Mouse (Mus musculus): ENCODE measurements around the gene Helb. TPM values are rescaled to one million over a fixed set of nuclear protein-coding genes. Genes with fewer than 3 reads are reported as not detected.

Gene Helb
- polyA plus RNA-seq, 1 experiment from 2014 or later = 3.8 TPM

DNA sequence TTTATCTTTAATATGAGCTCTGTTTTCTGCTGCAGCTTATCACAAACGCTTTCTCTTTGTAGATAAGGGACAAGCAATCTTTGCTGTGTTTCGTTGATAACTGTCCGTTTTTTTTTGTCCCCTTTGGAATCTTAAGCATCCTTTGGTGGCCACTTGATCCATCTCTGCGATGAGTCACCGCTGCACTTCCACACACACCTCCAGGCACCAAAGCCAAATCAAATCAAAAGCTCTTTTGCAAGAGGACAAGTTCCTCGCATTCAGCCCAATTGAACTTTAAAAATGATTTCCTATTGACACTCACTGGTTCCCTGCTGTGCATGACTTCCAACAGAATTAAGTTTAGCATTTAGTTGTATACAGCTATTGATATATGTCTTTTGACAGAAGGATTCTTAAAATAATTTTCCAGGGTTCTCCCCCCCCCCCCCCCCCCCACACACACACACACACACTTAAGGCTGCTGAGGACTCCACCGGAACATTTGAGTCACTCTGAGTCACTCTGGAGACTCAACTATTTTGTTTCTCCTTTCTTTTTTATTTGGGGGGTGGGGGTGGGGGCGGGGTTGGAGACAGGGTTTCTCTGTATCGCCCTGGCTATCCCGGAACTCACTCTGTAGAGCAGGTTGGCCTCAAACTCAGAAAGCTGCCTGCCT is 52.1 kb downstream of the Helb start:
- no peak overlapping the region for H3K9ac ChIP-seq (replicated peaks; ENCODE audit: low read depth, low read length)
- ATAC-seq = no peak
- H3K4me1 ChIP-seq (replicated peaks; ENCODE audit: control insufficient read depth, insufficient read depth, low read length) = no peaks in the 10 kb centered on the region
- no peak overlapping the region for H3K4me2 ChIP-seq (ENCODE audit: low read length)
- no peak overlapping the region for H3K27ac ChIP-seq (ENCODE audit: low read length)
- no peak overlapping the region for H3K4me3 ChIP-seq (replicated peaks; ENCODE audit: low read length)
- peaks cover 2% of the 10 kb centered on the region; the same call in 1 of the 2 replicates for H3K36me3 ChIP-seq (ENCODE audit: control insufficient read depth, insufficient read depth)
- 87% methylated on average over 10 of the region's 10 CpGs for WGBS
- H3K9me3 ChIP-seq (ENCODE audit: control insufficient read depth, low read length) = no peaks in the 10 kb centered on the region
- H3K27me3 ChIP-seq (replicated peaks; ENCODE audit: control insufficient read depth, insufficient read depth, low read length) = no peaks in the 10 kb centered on the region

DNA sequence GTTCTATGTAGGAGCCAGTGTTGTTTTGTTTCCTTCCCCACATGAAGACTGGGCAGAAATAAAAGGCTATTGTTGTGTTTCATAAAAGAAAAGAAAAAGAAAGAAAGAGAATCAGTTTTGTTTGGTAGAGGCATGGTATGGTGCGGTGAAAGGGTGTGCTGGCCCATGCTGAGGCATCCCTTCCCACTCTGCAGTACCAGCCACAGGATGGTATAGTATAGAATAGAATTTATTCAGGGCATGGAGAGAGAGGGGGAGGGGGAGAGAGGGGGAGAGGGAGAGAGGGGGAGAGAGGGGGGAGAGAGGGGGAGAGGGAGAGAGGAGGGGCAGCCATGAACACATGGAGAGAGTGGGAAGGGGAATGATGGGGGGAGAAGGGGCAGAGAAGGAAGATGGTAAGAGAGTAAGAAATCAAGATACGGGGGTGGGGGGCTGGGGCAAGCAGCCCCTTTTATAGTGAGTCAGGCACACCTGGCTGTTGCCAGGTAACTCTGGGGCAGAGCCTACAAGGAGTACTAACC is 68.0 kb downstream of the Helb start:
- H3K4me2 ChIP-seq (ENCODE audit: low read length) = no peak overlapping the region
- H3K9me3 ChIP-seq (ENCODE audit: control insufficient read depth, low read length) = no peaks in the 10 kb centered on the region
- H3K9ac ChIP-seq (replicated peaks; ENCODE audit: low read depth, low read length) = no peak overlapping the region
- no peak overlapping the region for H3K4me3 ChIP-seq (replicated peaks; ENCODE audit: low read length)
- peak; percentile 71 for ATAC-seq
- WGBS = 31% methylated on average over 2 of the region's 2 CpGs
- peak overlapping the region; percentile 18; the same call in 1 of the 2 replicates for H3K27ac ChIP-seq (ENCODE audit: low read length)
- H3K36me3 ChIP-seq (ENCODE audit: control insufficient read depth, insufficient read depth) = peaks cover 4% of the 10 kb centered on the region; the same call in 1 of the 2 replicates
- H3K27me3 ChIP-seq (replicated peaks; ENCODE audit: control insufficient read depth, insufficient read depth, low read length) = no peaks in the 10 kb centered on the region
- peaks cover 7% of the 10 kb centered on the region for H3K4me1 ChIP-seq (replicated peaks; ENCODE audit: control insufficient read depth, insufficient read depth, low read length)

DNA sequence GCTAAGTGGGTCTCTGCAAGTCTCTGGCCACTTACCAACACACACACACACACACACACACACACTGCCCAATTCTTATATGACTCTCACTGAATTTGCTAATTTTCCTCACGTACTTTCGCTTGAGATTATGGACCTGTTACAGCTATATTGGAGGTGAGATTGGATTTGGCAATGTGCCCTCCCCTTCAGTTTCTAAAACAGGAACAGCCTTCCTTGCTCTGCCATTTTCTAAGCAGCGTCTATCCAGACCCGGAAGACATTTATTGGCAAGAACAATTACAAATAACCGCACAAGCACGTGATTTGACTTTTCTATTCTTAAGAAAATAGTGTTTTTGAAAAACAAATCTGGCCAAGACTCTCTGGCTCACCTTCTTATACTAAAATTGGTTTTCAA is 68.5 kb downstream of the Helb start:
- peak; percentile 41 for ATAC-seq
- no peak overlapping the region for H3K9ac ChIP-seq (replicated peaks; ENCODE audit: low read depth, low read length)
- H3K4me3 ChIP-seq (replicated peaks; ENCODE audit: low read length) = no peak overlapping the region
- peak overlapping the region; percentile 18; the same call in 1 of the 2 replicates for H3K27ac ChIP-seq (ENCODE audit: low read length)
- H3K36me3 ChIP-seq (ENCODE audit: control insufficient read depth, insufficient read depth) = peaks cover under 1% of the 10 kb centered on the region; the same call in 1 of the 2 replicates
- WGBS = 33% methylated on average over 6 of the region's 6 CpGs
- no peak overlapping the region for H3K4me2 ChIP-seq (ENCODE audit: low read length)
- H3K9me3 ChIP-seq (ENCODE audit: control insufficient read depth, low read length) = no peaks in the 10 kb centered on the region
- peaks cover 7% of the 10 kb centered on the region for H3K4me1 ChIP-seq (replicated peaks; ENCODE audit: control insufficient read depth, insufficient read depth, low read length)
- no peaks in the 10 kb centered on the region for H3K27me3 ChIP-seq (replicated peaks; ENCODE audit: control insufficient read depth, insufficient read depth, low read length)

DNA sequence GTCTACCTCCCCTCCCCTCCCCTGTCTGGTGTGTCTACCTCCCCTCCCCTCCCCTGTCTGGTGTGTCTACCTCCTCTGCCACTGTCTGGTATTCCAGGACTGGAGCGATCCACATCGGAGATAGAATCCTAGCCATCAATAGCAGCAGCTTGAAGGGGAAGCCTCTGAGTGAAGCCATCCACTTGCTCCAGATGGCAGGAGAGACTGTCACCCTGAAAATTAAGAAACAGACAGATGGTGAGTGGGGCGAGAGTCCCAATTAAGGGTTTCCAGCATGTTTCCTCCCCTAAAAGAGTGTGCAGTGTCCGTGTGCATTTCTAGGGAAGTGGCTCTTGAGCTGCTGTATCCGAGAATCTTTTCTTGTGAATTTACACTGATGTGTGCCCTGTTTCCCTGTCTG is 74.6 kb downstream of the Helb start:
- H3K36me3 ChIP-seq (ENCODE audit: control insufficient read depth, insufficient read depth) = no peaks in the 10 kb centered on the region
- peaks cover 25% of the 10 kb centered on the region for H3K4me1 ChIP-seq (replicated peaks; ENCODE audit: control insufficient read depth, insufficient read depth, low read length)
- H3K4me3 ChIP-seq (replicated peaks; ENCODE audit: low read length) = no peak overlapping the region
- peak; percentile 89 for ATAC-seq
- WGBS = 70% methylated on average over 5 of the region's 5 CpGs
- H3K4me2 ChIP-seq (ENCODE audit: low read length) = no peak overlapping the region
- H3K27ac ChIP-seq (ENCODE audit: low read length) = peak overlapping the region; percentile 81
- no peak overlapping the region for H3K9ac ChIP-seq (replicated peaks; ENCODE audit: low read depth, low read length)
- H3K9me3 ChIP-seq (ENCODE audit: control insufficient read depth, low read length) = no peaks in the 10 kb centered on the region
- no peaks in the 10 kb centered on the region for H3K27me3 ChIP-seq (replicated peaks; ENCODE audit: control insufficient read depth, insufficient read depth, low read length)

DNA sequence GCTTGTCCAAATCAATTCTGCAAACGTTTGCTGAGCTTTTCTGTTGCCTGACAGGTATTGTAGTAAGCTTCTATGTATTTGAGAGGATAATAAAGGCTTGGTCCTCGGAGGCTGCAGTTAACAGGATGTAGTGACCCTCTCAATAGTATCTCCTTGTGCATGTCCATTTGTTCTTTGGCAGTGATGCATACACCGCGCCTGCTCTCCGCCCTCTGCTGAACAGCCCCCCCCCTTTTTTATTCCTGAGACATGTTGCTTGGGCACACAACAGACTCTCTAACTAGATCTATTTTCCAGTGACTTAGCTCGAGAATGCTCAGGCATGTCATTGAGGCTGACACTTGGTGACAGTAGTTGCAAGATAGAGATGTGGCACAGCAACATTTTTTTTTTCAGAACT is 77.0 kb downstream of the Helb start:
- H3K4me3 ChIP-seq (replicated peaks; ENCODE audit: low read length) = peak overlapping the region; percentile 1; the same call in 1 of the 2 replicates
- no peak overlapping the region; the same call in 1 of the 2 replicates for H3K9ac ChIP-seq (replicated peaks; ENCODE audit: low read depth, low read length)
- H3K4me2 ChIP-seq (ENCODE audit: low read length) = peak overlapping the region; percentile 41
- ATAC-seq = no peak
- 11% methylated on average over 6 of the region's 6 CpGs for WGBS
- no peaks in the 10 kb centered on the region for H3K9me3 ChIP-seq (ENCODE audit: control insufficient read depth, low read length)
- H3K4me1 ChIP-seq (replicated peaks; ENCODE audit: control insufficient read depth, insufficient read depth, low read length) = peaks cover 25% of the 10 kb centered on the region
- no peaks in the 10 kb centered on the region for H3K27me3 ChIP-seq (replicated peaks; ENCODE audit: control insufficient read depth, insufficient read depth, low read length)
- no peak overlapping the region; the same call in 1 of the 2 replicates for H3K27ac ChIP-seq (ENCODE audit: low read length)
- no peaks in the 10 kb centered on the region for H3K36me3 ChIP-seq (ENCODE audit: control insufficient read depth, insufficient read depth)

DNA sequence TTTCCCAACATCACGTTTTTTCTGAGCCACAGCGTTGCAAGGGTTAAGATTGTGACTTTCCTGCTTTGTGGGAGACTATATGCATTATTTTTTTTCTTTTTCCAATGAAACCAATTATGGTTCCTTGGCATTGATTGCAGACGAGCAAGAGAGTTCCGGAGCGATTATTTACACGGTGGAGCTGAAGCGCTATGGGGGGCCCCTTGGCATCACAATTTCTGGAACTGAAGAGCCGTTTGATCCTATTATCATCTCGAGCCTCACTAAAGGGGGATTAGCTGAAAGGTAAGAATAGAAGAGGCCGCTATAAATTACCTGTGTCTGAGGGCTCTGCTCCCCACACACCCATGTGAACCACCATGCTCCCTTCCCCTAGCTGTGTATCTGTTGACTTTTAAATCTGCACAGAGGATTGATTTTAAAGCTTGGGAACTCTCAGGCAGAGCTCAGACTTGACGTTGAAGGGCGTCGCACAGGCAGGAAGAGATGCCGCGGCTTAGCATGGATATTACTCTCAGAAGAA is 77.5 kb downstream of the Helb start:
- H3K9me3 ChIP-seq (ENCODE audit: control insufficient read depth, low read length) = no peaks in the 10 kb centered on the region
- H3K9ac ChIP-seq (replicated peaks; ENCODE audit: low read depth, low read length) = no peak overlapping the region; the same call in 1 of the 2 replicates
- peak overlapping the region; percentile 1; the same call in 1 of the 2 replicates for H3K4me3 ChIP-seq (replicated peaks; ENCODE audit: low read length)
- no peak for ATAC-seq
- H3K36me3 ChIP-seq (ENCODE audit: control insufficient read depth, insufficient read depth) = no peaks in the 10 kb centered on the region
- no peaks in the 10 kb centered on the region for H3K27me3 ChIP-seq (replicated peaks; ENCODE audit: control insufficient read depth, insufficient read depth, low read length)
- peak overlapping the region; percentile 41 for H3K4me2 ChIP-seq (ENCODE audit: low read length)
- peaks cover 25% of the 10 kb centered on the region for H3K4me1 ChIP-seq (replicated peaks; ENCODE audit: control insufficient read depth, insufficient read depth, low read length)
- WGBS = 11% methylated on average over 15 of the region's 15 CpGs
- H3K27ac ChIP-seq (ENCODE audit: low read length) = no peak overlapping the region

DNA sequence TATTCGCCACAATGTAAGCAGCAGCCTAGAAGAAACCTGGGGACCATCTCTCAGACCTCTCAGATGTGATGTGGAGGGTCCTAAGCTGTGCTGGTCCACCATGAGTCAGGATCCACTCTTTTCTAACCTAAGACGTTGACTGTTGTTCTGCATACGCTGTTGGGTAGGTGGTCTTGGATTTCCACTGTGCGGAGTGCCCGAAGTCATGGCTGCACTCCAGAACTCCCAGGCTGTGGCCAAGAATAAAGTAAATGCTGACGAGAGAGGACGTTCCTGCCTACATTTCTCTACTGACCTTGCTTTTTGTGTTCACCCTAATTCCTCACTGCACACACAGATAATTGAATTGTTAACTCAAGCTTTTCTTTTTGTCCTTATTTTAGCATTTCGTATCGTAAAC is 78.9 kb downstream of the Helb start:
- H3K9ac ChIP-seq (replicated peaks; ENCODE audit: low read depth, low read length) = no peak overlapping the region
- no peak overlapping the region for H3K27ac ChIP-seq (ENCODE audit: low read length)
- no peak for ATAC-seq
- WGBS = 35% methylated on average over 9 of the region's 9 CpGs
- H3K4me3 ChIP-seq (replicated peaks; ENCODE audit: low read length) = no peak overlapping the region
- H3K9me3 ChIP-seq (ENCODE audit: control insufficient read depth, low read length) = no peaks in the 10 kb centered on the region
- H3K36me3 ChIP-seq (ENCODE audit: control insufficient read depth, insufficient read depth) = no peaks in the 10 kb centered on the region
- H3K27me3 ChIP-seq (replicated peaks; ENCODE audit: control insufficient read depth, insufficient read depth, low read length) = no peaks in the 10 kb centered on the region
- H3K4me2 ChIP-seq (ENCODE audit: low read length) = no peak overlapping the region; the same call in none of the 2 replicates
- H3K4me1 ChIP-seq (replicated peaks; ENCODE audit: control insufficient read depth, insufficient read depth, low read length) = peaks cover 25% of the 10 kb centered on the region

Other genes starting within 250 kb of the Helb start
- gene Tmbim4, start 88.6 kb upstream of the Helb start, polyA plus RNA-seq (2015; fragmentation: Nextera tagmentation; extraction: Ambion mirVana) = 76.7 and 80.7 TPM in 2 replicates
- 0.21 and 0.23 TPM in 2 replicates for gene Irak3, start 89.1 kb upstream of the Helb start, polyA plus RNA-seq (2015; fragmentation: Nextera tagmentation; extraction: Ambion mirVana)
- gene Llph, start 114.1 kb upstream of the Helb start, polyA plus RNA-seq (2015; fragmentation: Nextera tagmentation; extraction: Ambion mirVana) = 33.1 and 43.8 TPM in 2 replicates